Mouse (Mus musculus): ENCODE measurements at regions not wholly inside any gene's neighbourhood (a gene's known extent, or its start where the extent isn't known, plus 50 kb on each side); places are given as distances from the start of the nearest gene placed in this dataset.

DNA sequence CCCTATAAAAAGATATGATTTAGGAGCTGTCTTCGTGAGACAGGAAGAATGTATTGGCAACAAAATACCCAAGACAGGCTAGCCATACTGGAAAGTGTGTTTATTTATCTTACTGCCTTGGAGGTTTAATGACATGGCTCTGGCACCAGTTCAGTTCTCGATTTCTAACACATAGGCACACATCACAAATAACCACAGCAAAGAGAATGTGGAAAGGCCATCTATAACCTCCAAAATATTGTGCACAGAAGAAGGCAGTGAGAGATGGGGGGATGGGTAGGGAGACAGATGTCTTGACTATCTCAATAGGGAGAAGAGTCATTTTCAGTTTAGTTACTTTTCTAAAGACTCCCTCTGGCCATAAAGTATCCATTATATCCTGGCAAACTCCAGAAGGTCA lies 90.5 kb downstream of the Minar1 start:
- ATAC-seq (ENCODE audit: low FRiP score, low TSS enrichment) = no peak
- TF ChIP-seq EP300 (optimal IDR thresholded peaks at IDR 0.05) (no peak), CTCF (IDR thresholded peaks at IDR 0.05; ENCODE audit: low read depth) (no peak)

DNA sequence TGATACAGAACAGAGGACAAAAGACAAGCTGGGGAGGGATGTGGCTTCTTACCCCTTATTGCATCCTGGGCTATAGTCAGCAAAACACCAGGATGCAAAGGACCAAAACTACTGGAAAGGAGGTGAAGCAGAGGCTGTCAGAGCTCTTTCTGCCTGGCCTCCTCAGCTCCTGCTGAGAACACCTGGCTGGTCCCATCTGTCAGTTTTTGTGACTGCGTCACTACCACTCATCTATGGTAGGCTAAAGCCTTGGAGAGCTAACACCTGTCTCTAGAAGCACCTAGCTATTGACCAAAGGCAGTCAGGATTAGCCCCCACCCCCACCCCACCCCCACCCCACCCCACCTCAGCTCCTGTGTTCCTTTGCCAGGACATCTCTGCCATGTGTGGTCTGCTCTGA lies 98.8 kb downstream of the Minar1 start:
- H3K9ac ChIP-seq (ENCODE audit: low read length) = no peak overlapping the region
- no peaks in the 10 kb centered on the region for H3K36me3 ChIP-seq (ENCODE audit: control insufficient read depth, insufficient read depth, low read length)
- no peaks in the 10 kb centered on the region for H3K9me3 ChIP-seq (ENCODE audit: control insufficient read depth, low read length)
- DNase-seq (ENCODE audit: low spot score) (no peak), ATAC-seq (ENCODE audit: low FRiP score, low TSS enrichment) (no peak)
- H3K4me1 ChIP-seq (replicated peaks; ENCODE audit: control insufficient read depth, insufficient read depth) = no peaks in the 10 kb centered on the region
- TF ChIP-seq CTCF (IDR thresholded peaks at IDR 0.05; ENCODE audit: low read depth) (no peak), EP300 (optimal IDR thresholded peaks at IDR 0.05) (no peak)
- H3K27me3 ChIP-seq (ENCODE audit: control insufficient read depth, insufficient read depth, low read length) = no peaks in the 10 kb centered on the region
- no peak overlapping the region for H3K4me3 ChIP-seq (ENCODE audit: low read depth, low read length)
- no peak overlapping the region for H3K4me2 ChIP-seq (replicated peaks; ENCODE audit: low read depth)
- 88% methylated on average over 1 of the region's 1 CpGs for WGBS
- H3K27ac ChIP-seq (replicated peaks) = no peak overlapping the region

More for the DNA sequence above, 90.5 kb downstream of the Minar1 start:
- no peaks in the 10 kb centered on the region for H3K27me3 ChIP-seq (ENCODE audit: control insufficient read depth, insufficient read depth, low read length)
- H3K9me3 ChIP-seq (ENCODE audit: control insufficient read depth, low read length) = no peaks in the 10 kb centered on the region
- H3K27ac ChIP-seq (replicated peaks) = no peak overlapping the region
- DNase-seq (ENCODE audit: low spot score) = no peak
- no peak overlapping the region for H3K9ac ChIP-seq (ENCODE audit: low read length)
- H3K36me3 ChIP-seq (ENCODE audit: control insufficient read depth, insufficient read depth, low read length) = no peaks in the 10 kb centered on the region
- no peak overlapping the region for H3K4me3 ChIP-seq (ENCODE audit: low read depth, low read length)
- 45% methylated on average over 2 of the region's 2 CpGs for WGBS
- H3K4me1 ChIP-seq (replicated peaks; ENCODE audit: control insufficient read depth, insufficient read depth) = no peaks in the 10 kb centered on the region
- no peak overlapping the region for H3K4me2 ChIP-seq (replicated peaks; ENCODE audit: low read depth)

DNA sequence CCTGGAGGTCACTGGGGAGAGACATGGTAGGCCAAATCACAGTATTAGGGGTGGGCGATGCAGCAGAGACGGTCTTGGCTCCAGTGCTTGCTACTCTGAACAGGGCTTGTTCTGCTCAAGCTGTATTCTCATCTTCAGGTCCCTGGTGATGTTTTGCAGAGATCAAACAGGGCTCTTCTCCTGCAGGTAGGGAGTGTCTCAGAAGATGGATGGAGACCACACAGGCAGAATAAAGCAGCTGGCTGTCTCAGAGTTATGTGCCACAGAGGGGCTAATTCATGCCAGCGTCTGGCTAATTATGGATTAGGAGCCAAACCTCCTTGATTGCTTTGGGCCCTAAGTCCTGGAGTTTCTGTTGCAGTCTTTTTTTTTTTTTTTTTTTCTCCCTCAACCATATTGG lies 99.2 kb downstream of the Minar1 start:
- Histone ChIP-seq H3K36me3 (ENCODE audit: control insufficient read depth, insufficient read depth, low read length) (no peaks in the 10 kb centered on the region), H3K27me3 (ENCODE audit: control insufficient read depth, insufficient read depth, low read length) (no peaks in the 10 kb centered on the region), H3K4me1 (replicated peaks; ENCODE audit: control insufficient read depth, insufficient read depth) (no peaks in the 10 kb centered on the region), H3K9me3 (ENCODE audit: control insufficient read depth, low read length) (no peaks in the 10 kb centered on the region), H3K4me3 (ENCODE audit: low read depth, low read length) (no peak overlapping the region), H3K9ac (ENCODE audit: low read length) (no peak overlapping the region), H3K4me2 (replicated peaks; ENCODE audit: low read depth) (no peak overlapping the region), H3K27ac (replicated peaks) (no peak overlapping the region)
- TF ChIP-seq CTCF (IDR thresholded peaks at IDR 0.05; ENCODE audit: low read depth) (no peak), EP300 (optimal IDR thresholded peaks at IDR 0.05) (no peak)
- WGBS = 32% methylated on average over 3 of the region's 3 CpGs
- ATAC-seq (ENCODE audit: low FRiP score, low TSS enrichment) (no peak), DNase-seq (ENCODE audit: low spot score) (no peak)

- TF ChIP-seq CTCF (IDR thresholded peaks at IDR 0.05; ENCODE audit: low read depth) = no peak
- no peak for TF ChIP-seq EP300 (optimal IDR thresholded peaks at IDR 0.05)
- ATAC-seq (ENCODE audit: low FRiP score, low TSS enrichment) = no peak
- WGBS = 85% methylated on average over 6 of the region's 6 CpGs
Measured at GRCm38 (mm10) chr9:89508407-89509101, 114.4 kb downstream of the Minar1 start.

DNA sequence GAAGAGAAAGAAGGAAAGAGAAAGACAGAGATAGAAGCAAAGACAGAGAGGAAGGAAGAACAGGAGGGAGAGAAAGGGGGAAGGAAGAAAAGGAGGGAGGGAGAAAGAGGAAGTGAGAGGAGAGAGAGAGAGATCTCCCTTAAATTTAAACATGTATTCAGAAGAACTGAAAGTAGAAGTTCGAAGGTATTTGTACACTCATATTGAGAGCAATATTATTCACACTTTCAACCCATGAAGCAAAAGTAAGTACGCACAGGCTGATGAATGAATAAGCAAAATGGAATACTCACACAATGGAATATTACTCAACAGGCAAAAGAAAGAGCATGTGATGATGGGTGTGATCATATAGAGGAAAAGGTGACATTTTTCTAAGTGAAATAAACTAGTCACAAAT lies 120.8 kb downstream of the Minar1 start:
- DNase-seq (ENCODE audit: low spot score) = no peak
- H3K36me3 ChIP-seq (ENCODE audit: control insufficient read depth, insufficient read depth, low read length) = no peaks in the 10 kb centered on the region
- WGBS = 87% methylated on average over 2 of the region's 2 CpGs
- H3K27ac ChIP-seq (replicated peaks) = no peak overlapping the region
- no peaks in the 10 kb centered on the region for H3K27me3 ChIP-seq (ENCODE audit: control insufficient read depth, insufficient read depth, low read length)
- no peak overlapping the region for H3K4me3 ChIP-seq (ENCODE audit: low read depth, low read length)
- TF ChIP-seq EP300 (optimal IDR thresholded peaks at IDR 0.05) = no peak
- no peak for TF ChIP-seq CTCF (IDR thresholded peaks at IDR 0.05; ENCODE audit: low read depth)
- H3K9ac ChIP-seq (ENCODE audit: low read length) = no peak overlapping the region
- no peak for ATAC-seq (ENCODE audit: low FRiP score, low TSS enrichment)
- H3K4me2 ChIP-seq (replicated peaks; ENCODE audit: low read depth) = no peak overlapping the region
- no peaks in the 10 kb centered on the region for H3K9me3 ChIP-seq (ENCODE audit: control insufficient read depth, low read length)
- H3K4me1 ChIP-seq (replicated peaks; ENCODE audit: control insufficient read depth, insufficient read depth) = no peaks in the 10 kb centered on the region

More at GRCm38 (mm10) chr9:89508407-89509101, 114.4 kb downstream of the Minar1 start:
- Histone ChIP-seq H3K27me3 (ENCODE audit: control insufficient read depth, insufficient read depth, low read length) (no peaks in the 10 kb centered on the region), H3K27ac (replicated peaks) (no peak overlapping the region), H3K36me3 (ENCODE audit: control insufficient read depth, insufficient read depth, low read length) (no peaks in the 10 kb centered on the region), H3K4me3 (ENCODE audit: low read depth, low read length) (no peak overlapping the region), H3K9me3 (ENCODE audit: control insufficient read depth, low read length) (no peaks in the 10 kb centered on the region), H3K4me1 (replicated peaks; ENCODE audit: control insufficient read depth, insufficient read depth) (no peaks in the 10 kb centered on the region), H3K4me2 (replicated peaks; ENCODE audit: low read depth) (no peak overlapping the region), H3K9ac (ENCODE audit: low read length) (no peak overlapping the region)
- DNase-seq (ENCODE audit: low spot score) = no peak

GRCm38 (mm10) chr9:89497399-89497749 lies 125.6 kb downstream of the Minar1 start:
- DNase-seq (ENCODE audit: low spot score) = no peak
- no peaks in the 10 kb centered on the region for H3K4me1 ChIP-seq (replicated peaks; ENCODE audit: control insufficient read depth, insufficient read depth)
- 14% methylated on average over 7 of the region's 7 CpGs for WGBS
- H3K36me3 ChIP-seq (ENCODE audit: control insufficient read depth, insufficient read depth, low read length) = no peaks in the 10 kb centered on the region
- TF ChIP-seq EP300 (optimal IDR thresholded peaks at IDR 0.05) = no peak
- TF ChIP-seq CTCF (IDR thresholded peaks at IDR 0.05; ENCODE audit: low read depth) = no peak
- H3K4me2 ChIP-seq (replicated peaks; ENCODE audit: low read depth) = no peak overlapping the region
- no peaks in the 10 kb centered on the region for H3K9me3 ChIP-seq (ENCODE audit: control insufficient read depth, low read length)
- ATAC-seq (ENCODE audit: low FRiP score, low TSS enrichment) = no peak
- no peak overlapping the region for H3K4me3 ChIP-seq (ENCODE audit: low read depth, low read length)
- no peak overlapping the region for H3K9ac ChIP-seq (ENCODE audit: low read length)
- H3K27me3 ChIP-seq (ENCODE audit: control insufficient read depth, insufficient read depth, low read length) = no peaks in the 10 kb centered on the region
- H3K27ac ChIP-seq (replicated peaks) = no peak overlapping the region
